Mouse (Mus musculus): ENCODE measurements at regions not wholly inside any gene's neighbourhood (a gene's known extent, or its start where the extent isn't known, plus 50 kb on each side); places are given as distances from the start of the nearest gene placed in this dataset.

GRCm38 (mm10) chr6:100096393-100097125, 190.7 kb downstream of the Rybp start:
- TF ChIP-seq POLR2A (IDR thresholded peaks at IDR 0.05; ENCODE audit: insufficient read length, low read depth) = no peak
- TF ChIP-seq E2F4 (IDR thresholded peaks at IDR 0.05; ENCODE audit: insufficient read depth) = no peak
- no peak for TF ChIP-seq MAX (IDR thresholded peaks at IDR 0.05; ENCODE audit: low read depth)
- TF ChIP-seq USF1 (IDR thresholded peaks at IDR 0.05; ENCODE audit: low read depth) = no peak
- TF ChIP-seq MYOD1 (IDR thresholded peaks at IDR 0.05; ENCODE audit: control insufficient read depth in 1 of 3, insufficient read length in 2 of 3, low read depth in 2 of 3) = no peak
- TF ChIP-seq REST (IDR thresholded peaks at IDR 0.05; ENCODE audit: insufficient read depth, insufficient read length) = no peak
- no peak for TF ChIP-seq POLR2AphosphoS2 (IDR thresholded peaks at IDR 0.05; ENCODE audit: insufficient read length, low read depth)
- TF ChIP-seq MYOG (IDR thresholded peaks at IDR 0.05; ENCODE audit: control insufficient read depth in 1 of 3, insufficient read depth in 1 of 3, insufficient read length in 2 of 3, low read depth in 2 of 3) = no peak
- no peak for TF ChIP-seq SRF (IDR thresholded peaks at IDR 0.05; ENCODE audit: control insufficient read depth, insufficient read length, low read depth)
- no peak for TF ChIP-seq CEBPB (IDR thresholded peaks at IDR 0.05; ENCODE audit: insufficient read depth, poor library complexity, severe bottlenecking)
- TF ChIP-seq TCF12 (IDR thresholded peaks at IDR 0.05; ENCODE audit: insufficient read depth, poor library complexity, severe bottlenecking) = no peak
